Mouse (Mus musculus) forebrain, postnatal 0 days (tissue): ENCODE results near the gene Vamp2. TPM values are rescaled to one million over a fixed set of nuclear protein-coding genes. Genes with fewer than 3 reads are reported as not detected.
A peak's percentile ranks its signal among the peaks of the same experiment; 100 is the strongest.

Experiments
- ATAC-seq: fragments of 200-750 bp; cut with Nextera tagmentation; 2 replicates; pipeline ENCODE4 v1.8.0; 2017; ENCODE audit warnings: mild to moderate bottlenecking, moderate library complexity
- DNase-seq: peaks from one replicate; pipeline ENCODE4 v3.0.0-alpha.2; 2015
- H3K27ac ChIP-seq: fragments of 300-500 bp; sonication (generic); 2 replicates; pipeline ENCODE4 v1.5.1; 2014; ENCODE audit warnings: low read depth, mild to moderate bottlenecking, antibody characterized with exemption, low read length, moderate library complexity, mixed read lengths
- H3K27me3 ChIP-seq: fragments of 300-500 bp; sonication (generic); 2 replicates; pipeline ENCODE4 v1.6.1; 2014; ENCODE audit warnings: mild to moderate bottlenecking, low read length, mixed read lengths; ENCODE audit not compliant: insufficient read depth
- H3K36me3 ChIP-seq: fragments of 300-500 bp; sonication (generic); 2 replicates; pipeline ENCODE4 v1.6.1; 2014; ENCODE audit warnings: mild to moderate bottlenecking, moderate library complexity; ENCODE audit not compliant: insufficient read depth
- H3K4me1 ChIP-seq: fragments of 300-500 bp; sonication (generic); 2 replicates; pipeline ENCODE4 v1.6.1; 2014; ENCODE audit warnings: antibody characterized with exemption; ENCODE audit not compliant: insufficient read depth
- H3K4me2 ChIP-seq: fragments of 300-500 bp; sonication (generic); 2 replicates; pipeline ENCODE4 v1.6.1; 2014; ENCODE audit warnings: low read depth, mild to moderate bottlenecking, moderate library complexity
- H3K4me3 ChIP-seq: fragments of 300-500 bp; sonication (generic); 2 replicates; pipeline ENCODE4 v1.5.1; 2014; ENCODE audit warnings: low read depth, low read length, mixed read lengths
- H3K9ac ChIP-seq: fragments of 300-500 bp; sonication (generic); 2 replicates; pipeline ENCODE4 v1.6.1; 2014; ENCODE audit warnings: mild to moderate bottlenecking
- H3K9me3 ChIP-seq: fragments of 300-500 bp; sonication (generic); 2 replicates; pipeline ENCODE4 v1.6.1; 2016; ENCODE audit warnings: low read length
- CTCF ChIP-seq: sonication (generic); IDR thresholded peaks from 2 replicates; pipeline ENCODE4 v1.5.1; 2016; ENCODE audit warnings: antibody characterized with exemption, control low read depth, low read depth
- WGBS: fragments of 180-500 bp; shearing (Covaris S2); extraction: QIAGEN DNeasy Blood & Tissue Kit; methylation state at CpG from one replicate; pipeline ENCODE4 v1.1.7; 2014; 5-methylcytosine and 5-hydroxymethylcytosine counted together
- polyA plus RNA-seq: library from polyadenylated mRNA; unstranded; fragments of >200 nt; fragmentation: Nextera tagmentation; extraction: Ambion mirVana; gene quantifications from 2 replicates; pipeline ENCODE4 v1.2.1, GENCODE M21; 2015
- total RNA-seq: library from RNA; depleted of rRNA; stranded (reverse); fragments of >200 nt; gene quantifications from 2 replicates; pipeline ENCODE4 v1.2.3, GENCODE M21; 2014

Gene Vamp2
- total and polyA plus RNA-seq, 2 experiments from 2014 or later, result 104 to 554 TPM

DNA sequence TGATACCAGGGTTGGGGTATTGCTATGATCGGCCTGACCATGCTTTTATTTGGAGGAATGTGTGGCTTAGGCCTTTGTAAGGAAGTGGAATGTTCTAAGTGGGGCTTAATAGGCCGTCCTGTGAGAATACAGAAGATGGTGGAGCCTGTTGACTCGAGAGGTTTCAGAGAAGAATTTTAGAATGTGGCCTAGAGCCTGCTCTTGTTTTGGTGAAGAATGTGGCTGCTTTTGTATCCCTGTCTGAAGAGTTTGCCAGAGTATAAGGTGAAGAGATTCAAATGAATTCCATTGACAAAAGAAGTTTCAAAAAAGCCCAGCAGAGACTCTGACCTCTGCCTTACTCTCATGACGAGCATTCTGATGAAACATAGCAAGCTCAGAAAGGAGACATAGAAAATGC lies 36.5 kb upstream of the Vamp2 start:
- no peaks in the 10 kb centered on the region for H3K9me3 ChIP-seq

DNA sequence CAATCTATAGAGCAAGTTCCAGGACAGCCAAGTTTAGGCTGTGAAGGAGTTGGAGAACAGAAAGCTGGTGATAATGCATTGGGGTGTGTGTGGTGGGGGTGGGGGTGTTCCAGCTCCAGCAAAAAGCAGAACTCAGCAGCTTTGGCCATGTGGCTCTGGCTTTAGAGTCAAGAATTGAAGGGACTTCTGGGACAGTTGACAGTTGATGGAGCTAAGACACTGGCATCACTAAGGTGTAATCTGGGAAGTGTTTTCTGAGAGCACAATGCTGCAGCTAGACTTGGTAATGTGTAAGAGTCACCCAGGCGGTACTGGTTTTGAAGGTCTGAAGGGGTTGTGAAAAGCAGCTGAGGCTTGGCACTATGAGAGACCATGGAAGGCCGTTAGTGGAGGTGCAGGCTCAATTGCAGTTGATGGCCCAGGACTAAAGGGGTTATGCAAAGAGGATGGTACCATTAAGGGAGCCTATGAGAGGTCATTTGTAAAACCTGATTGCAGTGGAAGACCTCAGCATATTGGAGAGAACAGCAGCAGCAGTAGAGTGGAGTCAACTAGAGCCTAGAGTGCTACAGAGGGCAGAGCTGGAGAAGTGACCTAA lies 35.4 kb upstream of the Vamp2 start:
- 92% methylated on average over 2 of the region's 2 CpGs for WGBS
- no peaks in the 10 kb centered on the region for H3K9me3 ChIP-seq

More for the DNA sequence above, 36.5 kb upstream of the Vamp2 start:
- Histone ChIP-seq H3K27me3 (no peaks in the 10 kb centered on the region), H3K27ac (no peak overlapping the region), H3K4me2 (no peak overlapping the region), H3K9ac (no peak overlapping the region), H3K4me1 (no peaks in the 10 kb centered on the region), H3K4me3 (no peak overlapping the region), H3K36me3 (no peaks in the 10 kb centered on the region)
- WGBS, result 51% methylated on average over 4 of the region's 4 CpGs
- no peak for TF ChIP-seq CTCF
- DNase-seq, result no peak
- ATAC-seq, result no peak

GRCm38 (mm10) chr11:69053848-69054247 lies 34.4 kb upstream of the Vamp2 start:
- 82% methylated on average over 3 of the region's 3 CpGs for WGBS
- Histone ChIP-seq H3K27ac (no peak overlapping the region), H3K4me3 (no peak overlapping the region), H3K4me1 (0 out of 2 replicates have a peak, but pooled peaks cover 2% of the 10 kb centered on the region), H3K9ac (no peak overlapping the region), H3K36me3 (no peaks in the 10 kb centered on the region), H3K4me2 (no peak overlapping the region), H3K27me3 (no peaks in the 10 kb centered on the region), H3K9me3 (no peaks in the 10 kb centered on the region)
- TF ChIP-seq CTCF, result no peak
- ATAC-seq (no peak), DNase-seq (no peak)

More for the DNA sequence above, 35.4 kb upstream of the Vamp2 start:
- Histone ChIP-seq H3K9ac (no peak overlapping the region), H3K4me2 (no peak overlapping the region), H3K4me1 (0 out of 2 replicates have a peak, but pooled peaks cover 1% of the 10 kb centered on the region), H3K27me3 (no peaks in the 10 kb centered on the region), H3K27ac (no peak overlapping the region), H3K36me3 (no peaks in the 10 kb centered on the region), H3K4me3 (no peak overlapping the region)
- TF ChIP-seq CTCF, result no peak
- no peak for ATAC-seq
- DNase-seq, result no peak

- no peak for DNase-seq
- H3K4me1 ChIP-seq, result peaks cover 12% of the 10 kb centered on the region
Observed at GRCm38 (mm10) chr11:69058265-69058664, 30.0 kb upstream of the Vamp2 start.

GRCm38 (mm10) chr11:69058729-69059356 lies 29.4 kb upstream of the Vamp2 start:
- no peaks in the 10 kb centered on the region for H3K36me3 ChIP-seq
- under 1% methylated on average over 19 of the region's 19 CpGs for WGBS
- no peak for TF ChIP-seq CTCF
- H3K4me1 ChIP-seq, result peaks cover 12% of the 10 kb centered on the region
- H3K9me3 ChIP-seq, result no peaks in the 10 kb centered on the region
- ATAC-seq (peak; percentile 30), DNase-seq (no peak)
- peak overlapping the region; percentile 49 for H3K9ac ChIP-seq
- no peaks in the 10 kb centered on the region for H3K27me3 ChIP-seq
- peak overlapping the region; percentile 88 for H3K4me3 ChIP-seq
- H3K4me2 ChIP-seq, result peak overlapping the region; percentile 59
- H3K27ac ChIP-seq, result peak overlapping the region; percentile 94

More at GRCm38 (mm10) chr11:69058265-69058664, 30.0 kb upstream of the Vamp2 start:
- Histone ChIP-seq H3K36me3 (no peaks in the 10 kb centered on the region), H3K27me3 (no peaks in the 10 kb centered on the region), H3K9ac (peak overlapping the region; percentile 49), H3K4me3 (peak overlapping the region; percentile 88), H3K9me3 (no peaks in the 10 kb centered on the region), H3K27ac (peak overlapping the region; percentile 94), H3K4me2 (peak overlapping the region; percentile 59)
- WGBS, result 63% methylated on average over 2 of the region's 2 CpGs
- ATAC-seq, result no peak
- no peak for TF ChIP-seq CTCF

DNA sequence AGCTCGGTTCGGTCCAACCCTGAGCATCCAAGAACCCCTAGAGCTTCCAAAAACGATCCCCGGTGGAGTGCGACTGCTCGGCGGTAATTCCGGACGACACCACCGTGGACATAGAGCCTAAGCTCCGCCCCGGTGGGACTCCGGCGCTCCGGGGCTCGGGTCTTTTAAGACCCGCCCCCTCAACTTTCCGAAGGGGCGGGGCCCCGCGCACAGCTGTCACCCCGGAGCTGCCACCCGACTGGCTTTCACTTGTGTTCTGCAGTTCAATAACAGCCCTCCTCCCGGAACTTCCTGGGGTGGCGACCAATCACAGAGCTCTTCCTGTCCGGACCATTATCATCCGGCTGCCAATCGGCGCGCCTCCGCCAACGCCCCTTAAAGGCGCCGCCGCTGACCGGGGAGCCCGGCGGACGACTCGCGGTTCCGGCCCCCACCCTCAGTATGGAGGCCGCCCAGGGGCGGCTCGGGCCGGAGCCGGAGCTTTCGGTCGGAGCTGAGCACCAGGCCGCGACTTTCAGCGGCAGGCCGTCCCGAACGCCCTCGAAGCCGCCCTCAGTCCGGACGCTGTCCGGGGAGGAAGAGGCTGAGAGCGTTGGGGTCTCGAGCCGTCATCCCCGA lies 28.8 kb upstream of the Vamp2 start, which contains the start of gene Borcs6:
Gene Borcs6 (plus strand): TSS at position 361 of the 618 bp plus-strand sequence.
- no peaks in the 10 kb centered on the region for H3K27me3 ChIP-seq
- 1% methylated on average over 64 of the region's 64 CpGs for WGBS
- peak within 1 kb of the TSS; percentile 88 for H3K9ac ChIP-seq
- ATAC-seq, result peak; percentile 96
- H3K27ac ChIP-seq, result peak within 1 kb of the TSS; percentile 94
- no peaks in the 10 kb centered on the region for H3K36me3 ChIP-seq
- TF ChIP-seq CTCF, result no peak
- no peaks in the 10 kb centered on the region for H3K9me3 ChIP-seq
- DNase-seq, result peak; percentile 97
- H3K4me3 ChIP-seq, result peak within 1 kb of the TSS; percentile 88
- peak within 1 kb of the TSS; percentile 85 for H3K4me2 ChIP-seq
- H3K4me1 ChIP-seq, result peaks cover 12% of the 10 kb centered on the region

DNA sequence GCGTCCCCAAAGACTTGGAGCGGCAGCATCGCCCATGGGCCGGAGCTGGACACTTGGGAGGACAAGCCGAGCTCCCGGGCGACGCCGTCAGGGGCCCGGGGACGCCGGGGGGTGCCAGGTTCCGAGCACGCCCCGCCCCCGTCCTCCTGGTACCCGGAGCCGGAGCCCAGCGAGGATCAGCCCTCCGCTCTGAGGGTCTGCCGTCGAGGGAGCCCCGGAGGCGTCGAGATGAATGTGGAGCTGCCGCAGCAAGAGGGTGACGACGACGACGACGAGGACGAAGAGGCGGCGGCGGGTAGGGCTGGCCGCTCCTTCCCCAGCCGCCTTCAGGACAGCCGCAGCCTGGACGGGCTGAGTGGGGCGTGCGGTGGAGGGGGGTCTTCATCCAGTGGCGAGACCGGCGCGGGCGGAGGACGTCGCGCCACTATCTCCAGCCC lies 28.3 kb upstream of the Vamp2 start:
- under 1% methylated on average over 47 of the region's 49 CpGs for WGBS
- H3K36me3 ChIP-seq, result no peaks in the 10 kb centered on the region
- peak; percentile 26 for ATAC-seq
- H3K27me3 ChIP-seq, result no peaks in the 10 kb centered on the region
- no peaks in the 10 kb centered on the region for H3K9me3 ChIP-seq
- TF ChIP-seq CTCF, result no peak
- peak overlapping the region; percentile 88 for H3K9ac ChIP-seq
- peak overlapping the region; percentile 94 for H3K27ac ChIP-seq
- H3K4me3 ChIP-seq, result peak overlapping the region; percentile 88
- H3K4me1 ChIP-seq, result peaks cover 12% of the 10 kb centered on the region
- peak overlapping the region; percentile 85 for H3K4me2 ChIP-seq
- peak; percentile 65 for DNase-seq
